In the genomic region with DNA sequence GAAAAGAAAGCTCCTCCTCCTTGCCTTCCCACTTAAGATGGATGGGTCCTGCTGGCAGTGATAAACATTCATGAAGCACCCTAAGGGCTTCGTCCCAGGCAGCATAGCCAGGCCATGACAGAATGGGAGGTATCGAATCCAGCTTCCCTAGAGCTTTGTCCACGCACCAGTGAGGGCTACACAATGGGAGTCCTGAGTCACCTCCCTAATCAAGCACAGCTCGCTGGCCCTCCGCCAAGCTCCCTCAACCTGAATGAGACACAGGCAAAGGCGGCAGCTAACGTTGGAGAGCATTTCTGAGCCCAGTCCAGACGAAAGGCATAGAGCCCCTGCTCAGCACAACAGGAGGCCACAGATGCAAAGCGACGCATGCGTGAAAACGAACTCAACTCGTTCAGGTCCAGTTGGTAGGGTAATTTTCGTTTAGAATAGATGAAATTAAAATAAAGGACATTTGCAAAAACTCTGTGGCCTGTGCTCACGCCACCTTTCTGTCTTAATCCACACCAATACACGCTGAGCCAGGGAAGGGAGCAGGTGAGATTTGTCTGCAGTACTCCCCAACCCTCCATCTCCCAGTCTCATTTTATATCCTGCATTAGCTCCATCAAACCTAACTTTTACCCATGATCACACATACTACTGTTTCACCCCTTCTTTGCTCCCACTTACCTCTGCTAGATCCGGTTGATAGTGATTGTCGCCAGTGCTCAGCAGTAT, we compare ENCODE assay signal across 8 mouse cellular contexts.
A peak's percentile ranks its signal among the peaks of the same experiment; 100 is the strongest.
DNase-seq lines count a peak whose midpoint lies in the region; ATAC-seq lines count a peak whose summit lies in the region.

No protein-coding gene starts in this region.

- ATAC-seq in intestine, embryonic 15.5 days, result peak; percentile 49; the same call in 1 of the 2 replicates

- H3K9me3 ChIP-seq in intestine, embryonic 15.5 days, result no peaks in the 10 kb centered on the region

- no peak overlapping the region for H3K27ac ChIP-seq in intestine, embryonic 15.5 days

- no peaks in the 10 kb centered on the region for H3K27me3 ChIP-seq in intestine, embryonic 15.5 days (replicated peaks)

- no peaks in the 10 kb centered on the region for H3K4me1 ChIP-seq in intestine, embryonic 15.5 days (replicated peaks)

- DNase-seq in layer of hippocampus, postnatal 10 days (ENCODE audit: low spot score in 2 of 2), result peak; percentile 45 to 59
- no peak for DNase-seq in layer of hippocampus, adult 18-20 months (ENCODE audit: low spot score in 2 of 2)
- peak; percentile 92 for DNase-seq in cerebellum, postnatal 10 days
- peak; percentile 92 for DNase-seq in heart, adult 11 months
- peak; percentile 28 for DNase-seq in lung, postnatal 36 days
- peak; percentile 35 to 45 for DNase-seq in right cerebral cortex, adult 2 months (ENCODE audit: low spot score in 2 of 2)
- DNase-seq in spleen, postnatal 36 days (ENCODE audit: low spot score in 2 of 2), result no peak

- 28% methylated on average over 18 of the region's 18 CpGs for WGBS in intestine, embryonic 15.5 days

- no peaks in the 10 kb centered on the region for H3K36me3 ChIP-seq in intestine, embryonic 15.5 days

- 0 out of 2 replicates have a peak overlapping the region, but pooled peaks have one; percentile 3 for H3K4me2 ChIP-seq in intestine, embryonic 15.5 days (replicated peaks)

- no peak overlapping the region for H3K9ac ChIP-seq in intestine, embryonic 15.5 days

- no peak overlapping the region for H3K4me3 ChIP-seq in intestine, embryonic 15.5 days (replicated peaks)

Comparison
In these comparisons a context has a peak if more than half of its experiments do, and no peak if none do; other contexts are left out.
1. DNase-seq: peak in layer of hippocampus, postnatal 10 days (2 of 2), cerebellum, postnatal 10 days (2 of 2), heart, adult 11 months (single experiment), lung, postnatal 36 days (single experiment) and right cerebral cortex, adult 2 months (2 of 2); none in layer of hippocampus, adult 18-20 months (0 of 2) and spleen, postnatal 36 days (0 of 2).